Mouse (Mus musculus) lung, embryonic 16.5 days (tissue): ENCODE data around the gene Slx1b. TPM values are rescaled to one million over a fixed set of nuclear protein-coding genes. Genes with fewer than 3 reads are reported as not detected.

Source experiments
- ATAC-seq: fragments of 200-750 bp; cut with Nextera tagmentation; 2 replicates; pipeline ENCODE4 v1.8.0; 2017; ENCODE audit warnings: low read depth, mild to moderate bottlenecking, moderate library complexity
- H3K27ac ChIP-seq: fragments of 300-500 bp; sonication (generic); 2 replicates; pipeline ENCODE4 v1.5.1; 2014; ENCODE audit warnings: mild to moderate bottlenecking, control low read depth, low read length
- H3K27me3 ChIP-seq: fragments of 300-500 bp; sonication (generic); 2 replicates; pipeline ENCODE4 v1.6.1; 2014; ENCODE audit warnings: low read depth, low read length, mixed read lengths; ENCODE audit not compliant: control insufficient read depth, insufficient read depth
- H3K36me3 ChIP-seq: fragments of 300-500 bp; sonication (generic); 2 replicates; pipeline ENCODE4 v1.6.1; 2014; ENCODE audit warnings: low read length; ENCODE audit not compliant: control insufficient read depth, insufficient read depth
- H3K4me1 ChIP-seq: fragments of 300-500 bp; sonication (generic); replicated peaks from 2 replicates; pipeline ENCODE4 v1.6.1; 2014; ENCODE audit warnings: low read length, mixed read lengths; ENCODE audit not compliant: control insufficient read depth, insufficient read depth
- H3K4me2 ChIP-seq: fragments of 300-500 bp; sonication (generic); 2 replicates; pipeline ENCODE4 v1.6.1; 2014; ENCODE audit warnings: low read depth, low read length, control low read depth
- H3K4me3 ChIP-seq: fragments of 300-500 bp; sonication (generic); 2 replicates; pipeline ENCODE4 v1.5.1; 2014; ENCODE audit warnings: mild to moderate bottlenecking, low read length, control low read depth
- H3K9ac ChIP-seq: fragments of 300-500 bp; sonication (generic); 2 replicates; pipeline ENCODE4 v1.6.1; 2014; ENCODE audit warnings: low read length, control low read depth
- H3K9me3 ChIP-seq: fragments of 300-500 bp; sonication (generic); 2 replicates; pipeline ENCODE4 v1.6.1; 2016; ENCODE audit warnings: low read length; ENCODE audit not compliant: control insufficient read depth
- WGBS: fragments of 180-500 bp; shearing (Covaris S2); extraction: QIAGEN DNeasy Blood & Tissue Kit; methylation state at CpG from one replicate; pipeline ENCODE4 v1.1.7; 2014; 5-methylcytosine and 5-hydroxymethylcytosine counted together
- polyA plus RNA-seq: library from polyadenylated mRNA; unstranded; fragments of >200 nt; fragmentation: Nextera tagmentation; extraction: Ambion mirVana; gene quantifications from 2 replicates; pipeline ENCODE4 v1.2.1, GENCODE M21; 2015

The Slx1b gene
- polyA plus RNA-seq, 1 experiment from 2014 or later = 11.9 TPM

- no peak overlapping the region for H3K9ac ChIP-seq
- no peak overlapping the region for H3K4me2 ChIP-seq
- H3K36me3 ChIP-seq = peaks cover 9% of the 10 kb centered on the region
- no peaks in the 10 kb centered on the region for H3K4me1 ChIP-seq
- WGBS = 93% methylated on average over 3 of the region's 3 CpGs
- ATAC-seq = no peak
- no peaks in the 10 kb centered on the region for H3K27me3 ChIP-seq
- no peaks in the 10 kb centered on the region for H3K9me3 ChIP-seq
- H3K27ac ChIP-seq = no peak overlapping the region
- no peak overlapping the region for H3K4me3 ChIP-seq
These were observed 25.4 kb downstream of the Slx1b start for GRCm38 (mm10) chr7:126670152-126670551.

DNA sequence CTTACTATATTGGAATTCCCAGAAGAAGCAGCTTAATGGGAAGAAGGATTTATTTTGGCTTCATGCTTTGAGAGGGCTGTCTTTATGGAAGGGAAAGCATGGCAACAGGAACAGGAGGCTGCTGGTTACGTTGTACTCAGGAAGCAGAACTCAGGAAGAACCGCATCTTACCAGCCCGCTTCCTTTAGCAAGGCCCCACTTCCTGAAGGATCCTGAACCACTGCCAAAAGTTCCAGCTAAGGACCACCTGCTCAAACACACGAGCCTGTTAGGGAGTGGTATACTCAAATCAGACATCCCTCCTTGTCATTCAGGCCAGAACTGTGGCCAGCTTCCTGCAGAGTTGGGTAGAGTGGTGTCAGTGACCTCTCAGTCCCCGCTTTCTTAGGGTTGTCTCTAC lies 27.1 kb downstream of the Slx1b start:
- H3K4me3 ChIP-seq = no peak overlapping the region
- H3K27ac ChIP-seq = peak overlapping the region; percentile 78
- H3K9ac ChIP-seq = no peak overlapping the region
- H3K9me3 ChIP-seq = no peaks in the 10 kb centered on the region
- peak; percentile 77 for ATAC-seq
- WGBS = 59% methylated on average over 5 of the region's 5 CpGs
- H3K4me1 ChIP-seq = no peaks in the 10 kb centered on the region; the same call in none of the 2 replicates
- no peaks in the 10 kb centered on the region for H3K27me3 ChIP-seq
- peaks cover 12% of the 10 kb centered on the region for H3K36me3 ChIP-seq
- H3K4me2 ChIP-seq = no peak overlapping the region

- WGBS = 78% methylated on average over 9 of the region's 9 CpGs
These were observed 28.0 kb downstream of the Slx1b start for GRCm38 (mm10) chr7:126667495-126668090.

GRCm38 (mm10) chr7:126665269-126665668 lies 30.3 kb downstream of the Slx1b start:
- Histone ChIP-seq H3K27me3 (no peaks in the 10 kb centered on the region), H3K9ac (no peak overlapping the region), H3K4me1 (no peaks in the 10 kb centered on the region; the same call in none of the 2 replicates), H3K9me3 (no peaks in the 10 kb centered on the region), H3K36me3 (peaks cover 11% of the 10 kb centered on the region), H3K27ac (no peak overlapping the region), H3K4me2 (no peak overlapping the region), H3K4me3 (no peak overlapping the region)
- ATAC-seq = no peak
- 92% methylated on average over 3 of the region's 3 CpGs for WGBS

More at GRCm38 (mm10) chr7:126667495-126668090, 28.0 kb downstream of the Slx1b start:
- Histone ChIP-seq H3K9ac (no peak overlapping the region), H3K4me2 (no peak overlapping the region), H3K36me3 (peaks cover 12% of the 10 kb centered on the region), H3K27ac (peak overlapping the region; percentile 9), H3K27me3 (no peaks in the 10 kb centered on the region), H3K9me3 (no peaks in the 10 kb centered on the region), H3K4me1 (no peaks in the 10 kb centered on the region; the same call in none of the 2 replicates), H3K4me3 (no peak overlapping the region)
- no peak for ATAC-seq

GRCm38 (mm10) chr7:126663646-126664045 lies 31.9 kb downstream of the Slx1b start:
- Histone ChIP-seq H3K4me2 (no peak overlapping the region), H3K27me3 (no peaks in the 10 kb centered on the region), H3K9ac (no peak overlapping the region), H3K27ac (peak overlapping the region; percentile 19), H3K4me3 (no peak overlapping the region), H3K4me1 (no peaks in the 10 kb centered on the region; the same call in none of the 2 replicates), H3K9me3 (no peaks in the 10 kb centered on the region), H3K36me3 (peaks cover 9% of the 10 kb centered on the region)
- WGBS = 45% methylated on average over 8 of the region's 8 CpGs
- ATAC-seq = peak; percentile 77

GRCm38 (mm10) chr7:126659771-126660170 lies 35.8 kb downstream of the Slx1b start:
- no peaks in the 10 kb centered on the region; the same call in none of the 2 replicates for H3K4me1 ChIP-seq
- no peak for ATAC-seq
- no peaks in the 10 kb centered on the region for H3K27me3 ChIP-seq
- H3K4me2 ChIP-seq = no peak overlapping the region
- no peak overlapping the region for H3K4me3 ChIP-seq
- no peak overlapping the region for H3K27ac ChIP-seq
- no peak overlapping the region for H3K9ac ChIP-seq
- H3K9me3 ChIP-seq = no peaks in the 10 kb centered on the region
- 86% methylated on average over 3 of the region's 3 CpGs for WGBS
- peaks cover under 1% of the 10 kb centered on the region for H3K36me3 ChIP-seq

DNA sequence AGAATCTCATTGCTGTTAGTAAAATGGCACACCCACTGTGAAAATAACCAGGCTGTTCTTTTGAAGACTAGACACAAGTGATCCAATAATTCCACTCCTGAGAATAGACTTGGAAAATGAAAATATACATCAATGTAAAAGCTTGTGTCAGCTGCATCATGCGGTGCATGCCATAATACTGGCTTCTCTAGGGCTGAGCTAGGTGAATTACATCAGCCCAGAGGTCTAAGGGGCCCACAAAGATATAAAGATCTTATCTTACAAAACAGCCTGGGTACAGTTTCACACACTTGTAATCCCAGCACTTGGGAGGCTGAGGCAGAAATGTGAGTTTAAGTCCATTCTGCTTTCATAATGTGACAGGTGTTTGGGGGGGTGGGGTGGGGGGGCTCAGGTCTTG lies 38.1 kb downstream of the Slx1b start:
- no peak overlapping the region for H3K4me2 ChIP-seq
- no peak overlapping the region for H3K4me3 ChIP-seq
- no peaks in the 10 kb centered on the region for H3K9me3 ChIP-seq
- H3K9ac ChIP-seq = no peak overlapping the region
- no peaks in the 10 kb centered on the region for H3K4me1 ChIP-seq
- no peaks in the 10 kb centered on the region for H3K27me3 ChIP-seq
- no peak overlapping the region for H3K27ac ChIP-seq
- 89% methylated on average over 1 of the region's 1 CpGs for WGBS
- ATAC-seq = no peak
- H3K36me3 ChIP-seq = no peaks in the 10 kb centered on the region; the same call in 1 of the 2 replicates

DNA sequence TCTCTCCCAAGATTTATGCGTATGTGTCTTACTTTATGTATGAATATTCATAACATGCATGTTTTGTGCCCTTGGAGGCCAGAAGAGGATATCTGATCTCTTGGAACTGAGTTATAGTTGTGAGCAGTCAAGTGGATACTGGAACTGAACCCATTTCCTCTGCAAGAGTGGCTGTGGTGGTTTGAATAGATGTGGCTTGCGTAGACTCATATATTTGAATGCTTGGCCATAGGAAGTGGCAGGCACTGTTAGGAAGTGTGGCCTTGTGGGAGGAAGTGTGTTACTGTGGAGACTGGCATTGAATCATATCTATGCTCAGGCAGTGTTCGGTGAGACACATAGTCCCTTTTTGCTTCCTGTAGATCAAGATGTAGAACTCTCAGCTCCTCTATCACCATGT lies 39.9 kb downstream of the Slx1b start:
- no peak overlapping the region for H3K4me3 ChIP-seq
- no peak for ATAC-seq
- no peak overlapping the region for H3K27ac ChIP-seq
- H3K36me3 ChIP-seq = no peaks in the 10 kb centered on the region
- no peaks in the 10 kb centered on the region for H3K27me3 ChIP-seq
- H3K9me3 ChIP-seq = no peaks in the 10 kb centered on the region
- no peak overlapping the region for H3K9ac ChIP-seq
- no peaks in the 10 kb centered on the region for H3K4me1 ChIP-seq
- H3K4me2 ChIP-seq = no peak overlapping the region
- 82% methylated on average over 3 of the region's 3 CpGs for WGBS

DNA sequence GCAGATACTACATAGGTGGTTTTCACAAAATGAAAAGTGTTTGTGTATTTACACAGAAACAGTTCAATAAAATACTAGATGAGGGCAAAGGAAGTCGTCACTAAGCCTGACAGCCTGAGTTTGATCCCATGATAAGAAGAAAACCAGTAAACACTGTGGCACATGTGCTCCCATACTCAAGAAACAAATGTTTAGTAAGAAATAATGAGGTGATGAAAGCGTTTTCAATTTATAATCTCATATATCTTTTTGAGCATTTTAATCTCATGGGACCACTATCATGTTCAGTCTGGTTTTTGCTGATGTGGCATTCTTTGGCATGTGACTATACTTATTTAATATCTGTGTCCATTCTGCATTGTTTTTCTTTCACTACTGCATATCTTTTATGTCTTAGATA lies 41.6 kb downstream of the Slx1b start:
- no peak overlapping the region for H3K9ac ChIP-seq
- no peak overlapping the region for H3K4me3 ChIP-seq
- WGBS = 66% methylated on average over 2 of the region's 2 CpGs
- no peak overlapping the region for H3K27ac ChIP-seq
- H3K9me3 ChIP-seq = no peaks in the 10 kb centered on the region
- no peaks in the 10 kb centered on the region for H3K36me3 ChIP-seq
- ATAC-seq = no peak
- no peak overlapping the region for H3K4me2 ChIP-seq
- H3K4me1 ChIP-seq = peaks cover 2% of the 10 kb centered on the region
- H3K27me3 ChIP-seq = no peaks in the 10 kb centered on the region
